Mouse (Mus musculus) hindbrain, embryonic 11.5 days (tissue): ENCODE data around the gene Rap1gap2. TPM values are rescaled to one million over a fixed set of nuclear protein-coding genes. Genes with fewer than 3 reads are reported as not detected.

Experiments
- polyA plus RNA-seq: library from polyadenylated mRNA; unstranded; fragments of >200 nt; fragmentation: Nextera tagmentation; extraction: Ambion mirVana; gene quantifications from 2 replicates; pipeline ENCODE4 v1.2.1, GENCODE M21; 2014

Rap1gap2 gene
- polyA plus RNA-seq, 1 experiment from 2014 or later = 2.7 TPM

Other genes with a start within 250 kb of the Rap1gap2 start
- gene Olfr412, start 248.8 kb downstream of the Rap1gap2 start, polyA plus RNA-seq = not detected in 2 replicates
- 1.2 and 1.7 TPM in 2 replicates for gene Ccdc92b, start 8.7 kb upstream of the Rap1gap2 start, polyA plus RNA-seq
- gene Cluh, start 38.6 kb upstream of the Rap1gap2 start, polyA plus RNA-seq = 8.0 and 8.9 TPM in 2 replicates
- 106 and 118 TPM in 2 replicates for gene Pafah1b1, start 113.8 kb upstream of the Rap1gap2 start, polyA plus RNA-seq
- 45.0 and 46.8 TPM in 2 replicates for gene Mettl16, start 159.9 kb upstream of the Rap1gap2 start, polyA plus RNA-seq
- 4.8 and 5.0 TPM in 2 replicates for gene Mnt, start 220.0 kb upstream of the Rap1gap2 start, polyA plus RNA-seq